Mouse (Mus musculus): Measurements from ENCODE around the gene B4gat1.

The B4gat1 gene

DNA sequence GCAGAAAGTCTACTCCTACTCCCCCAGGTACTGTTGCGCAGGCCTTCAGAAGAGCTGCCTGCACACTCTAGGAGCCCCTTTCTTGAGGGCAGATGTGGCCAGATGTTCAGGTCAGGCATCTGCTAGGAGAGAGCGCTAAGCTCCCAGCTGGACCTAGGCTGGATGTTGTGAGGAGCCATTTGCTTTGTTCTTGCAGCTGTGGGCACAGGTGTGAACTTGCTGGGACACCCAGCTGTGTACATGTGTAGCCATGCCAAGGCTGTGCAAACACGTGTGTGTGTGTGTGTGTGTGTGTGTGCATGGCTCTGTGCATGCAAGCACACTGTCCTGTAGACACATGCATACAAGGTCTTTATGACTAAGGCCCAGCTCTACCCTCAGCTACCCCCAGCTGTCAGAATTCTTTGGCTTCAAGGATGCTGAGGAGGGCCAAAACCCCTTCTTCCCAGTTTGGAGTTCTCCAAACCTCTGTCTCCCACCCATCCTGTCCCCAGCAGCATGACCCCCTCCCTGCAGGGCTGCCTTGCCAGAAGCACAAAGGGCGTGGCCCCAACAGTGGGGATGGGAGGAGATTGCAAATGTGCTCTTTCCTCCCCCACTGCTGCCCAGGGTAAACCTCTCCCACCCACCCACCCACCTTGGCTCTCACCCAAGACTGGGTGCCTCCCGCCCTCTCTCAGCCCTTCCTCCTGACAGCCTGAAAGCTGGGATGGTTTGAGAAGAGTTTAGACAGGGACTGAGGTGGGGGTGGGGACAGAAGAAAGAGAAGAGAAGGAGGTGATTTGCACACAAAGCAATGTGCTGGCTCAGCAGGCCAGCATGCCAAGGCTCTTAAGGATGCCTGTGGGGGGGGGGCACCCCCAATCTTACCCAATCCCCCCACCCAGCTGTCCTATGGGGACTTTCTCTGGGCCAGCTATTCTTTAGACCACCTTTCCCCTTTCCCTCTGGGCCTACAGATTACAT is 22.0 kb downstream of the B4gat1 start:
- no peak for DNase-seq

DNA sequence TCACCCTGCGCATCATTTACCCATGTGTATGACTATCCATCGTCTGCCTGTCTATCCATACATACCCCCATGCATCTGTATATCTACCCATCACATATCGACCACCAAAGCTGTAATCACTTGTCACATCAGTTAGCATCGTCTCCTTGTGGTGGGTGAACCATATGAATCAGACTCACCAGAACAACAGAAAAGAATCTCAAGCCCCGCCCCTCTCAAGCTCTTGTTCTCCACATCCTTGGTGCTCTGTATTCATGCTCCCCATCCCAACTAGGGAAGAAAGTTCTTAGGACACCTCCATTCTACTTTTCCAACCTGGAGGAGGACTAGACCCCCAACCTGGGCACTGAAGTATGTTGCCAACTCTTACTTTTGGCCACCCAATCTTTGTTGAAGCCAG is 23.4 kb downstream of the B4gat1 start:
- DNase-seq = no peak

DNA sequence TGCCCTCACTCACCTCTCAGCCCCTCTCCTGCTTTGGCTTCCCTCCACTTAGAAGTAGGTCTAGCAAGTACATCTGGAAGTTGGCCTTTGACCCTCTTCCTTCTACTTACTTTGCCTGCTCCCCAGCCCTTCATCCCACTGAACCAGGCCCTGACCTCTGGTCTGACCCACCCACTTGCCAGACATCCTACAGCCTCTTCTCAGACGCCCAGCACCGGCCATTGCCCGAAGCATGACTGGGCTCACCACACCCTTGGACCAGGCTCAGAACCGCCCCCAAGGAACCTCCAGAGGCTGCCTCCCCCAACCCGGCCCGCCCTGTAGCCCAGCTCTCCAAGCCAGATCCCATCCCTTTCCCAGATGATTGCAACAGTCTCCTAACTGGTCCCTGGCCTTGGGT is 23.8 kb downstream of the B4gat1 start:
- DNase-seq = no peak

DNA sequence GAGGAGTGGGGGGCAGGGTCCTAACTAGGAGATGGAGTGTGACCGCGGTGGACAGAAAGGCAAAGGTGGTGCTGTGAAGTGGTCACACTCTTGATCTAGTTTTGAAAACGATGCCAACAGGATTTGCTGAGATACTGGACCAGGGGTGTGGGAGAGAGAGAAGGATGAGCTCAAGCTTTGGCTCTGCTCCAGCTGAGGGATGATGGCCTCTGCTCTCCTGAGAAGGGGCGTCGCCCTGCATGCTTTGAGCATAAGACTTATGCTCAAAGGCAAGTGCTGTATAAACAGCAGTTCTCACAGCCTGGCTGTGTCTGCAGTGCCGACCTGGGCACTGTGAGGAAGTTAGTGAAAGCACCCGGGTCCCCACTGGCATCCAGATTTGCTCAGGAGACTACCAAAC is 26.5 kb downstream of the B4gat1 start:
- peak in 1 of 2 experiments; percentile 39 for DNase-seq

DNA sequence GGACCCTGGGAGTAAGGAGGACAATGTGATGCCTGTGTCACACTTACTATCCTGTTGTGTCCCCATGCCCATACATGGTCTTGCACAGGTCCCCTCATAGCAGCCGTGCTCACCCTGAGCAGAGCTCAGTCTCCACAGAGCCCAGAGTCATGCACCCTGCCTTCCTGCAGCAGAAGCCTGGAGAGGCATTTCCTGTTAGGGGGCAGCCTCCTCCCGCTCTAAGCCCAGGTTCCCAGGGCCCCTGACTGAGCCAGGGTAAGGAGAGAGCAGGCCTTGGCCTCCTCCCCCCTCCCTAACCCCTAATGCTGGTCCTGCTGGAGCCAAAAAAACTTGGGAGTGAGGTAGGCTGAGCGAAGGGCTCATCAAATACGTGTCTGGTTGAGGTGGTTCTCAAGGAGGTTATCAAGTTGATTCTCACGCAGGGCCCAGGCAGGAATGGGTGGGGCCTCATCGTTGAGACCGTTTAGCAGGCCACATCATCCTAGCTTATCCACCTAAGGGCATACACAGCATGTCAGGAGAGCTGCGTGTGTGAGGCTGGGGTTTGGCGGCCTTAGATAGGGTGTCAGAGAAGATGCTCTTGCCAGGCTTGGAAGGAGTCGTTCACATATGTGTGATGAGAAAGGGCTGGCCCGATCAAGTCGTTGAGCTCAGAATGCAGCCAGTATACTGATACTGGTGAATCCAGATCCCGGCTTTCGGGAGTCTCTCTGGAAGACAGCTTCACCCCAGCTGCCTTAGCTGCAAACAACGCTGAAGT is 28.6 kb downstream of the B4gat1 start:
- DNase-seq = no peak

DNA sequence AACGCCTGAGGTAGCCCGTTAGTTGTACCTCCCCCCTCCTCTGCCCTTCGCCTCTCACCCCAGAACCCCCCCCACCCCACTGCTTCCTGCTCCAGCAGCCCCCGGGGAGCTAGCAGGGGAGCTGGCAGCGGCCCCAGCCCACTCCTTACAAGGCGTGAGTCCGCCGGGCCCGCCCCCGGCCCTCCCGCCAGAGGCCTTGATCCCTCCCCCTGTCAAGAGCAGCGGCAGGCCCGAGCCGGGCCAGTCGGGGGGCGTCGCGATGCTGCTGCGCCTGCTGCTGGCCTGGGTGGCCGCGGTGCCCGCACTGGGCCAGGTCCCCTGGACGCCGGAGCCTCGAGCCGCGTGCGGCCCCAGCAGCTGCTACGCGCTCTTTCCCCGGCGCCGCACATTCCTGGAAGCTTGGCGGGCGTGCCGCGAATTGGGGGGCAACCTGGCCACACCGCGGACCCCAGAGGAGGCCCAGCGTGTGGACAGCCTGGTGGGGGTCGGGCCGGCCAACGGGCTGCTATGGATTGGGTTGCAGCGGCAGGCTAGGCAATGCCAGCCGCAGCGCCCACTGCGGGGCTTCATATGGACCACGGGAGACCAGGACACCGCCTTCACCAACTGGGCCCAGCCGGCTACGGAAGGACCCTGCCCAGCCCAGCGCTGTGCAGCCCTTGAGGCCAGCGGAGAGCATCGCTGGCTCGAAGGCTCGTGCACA is 29.4 kb downstream of the B4gat1 start, which contains the start of gene Cd248:
TSS of gene Cd248 (plus strand) at position 212 of the 703 bp plus-strand sequence.
- peak; percentile 27 to 61 for DNase-seq

DNA sequence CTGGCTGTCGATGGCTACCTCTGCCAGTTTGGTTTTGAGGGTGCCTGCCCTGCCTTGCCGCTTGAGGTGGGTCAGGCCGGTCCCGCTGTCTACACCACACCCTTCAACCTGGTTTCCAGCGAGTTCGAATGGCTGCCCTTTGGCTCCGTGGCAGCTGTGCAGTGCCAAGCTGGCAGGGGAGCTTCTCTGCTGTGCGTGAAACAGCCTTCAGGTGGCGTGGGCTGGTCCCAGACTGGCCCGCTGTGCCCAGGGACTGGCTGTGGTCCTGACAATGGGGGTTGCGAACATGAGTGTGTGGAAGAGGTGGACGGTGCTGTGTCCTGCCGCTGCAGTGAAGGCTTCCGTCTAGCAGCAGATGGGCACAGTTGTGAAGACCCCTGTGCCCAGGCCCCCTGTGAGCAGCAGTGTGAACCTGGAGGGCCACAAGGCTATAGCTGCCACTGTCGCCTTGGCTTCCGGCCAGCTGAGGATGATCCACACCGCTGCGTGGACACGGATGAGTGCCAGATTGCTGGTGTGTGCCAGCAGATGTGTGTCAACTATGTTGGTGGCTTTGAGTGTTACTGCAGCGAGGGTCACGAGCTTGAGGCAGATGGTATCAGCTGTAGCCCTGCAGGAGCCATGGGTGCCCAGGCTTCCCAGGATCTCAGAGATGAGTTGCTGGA is 30.1 kb downstream of the B4gat1 start:
- peak in 1 of 2 experiments; percentile 28 for DNase-seq

DNA sequence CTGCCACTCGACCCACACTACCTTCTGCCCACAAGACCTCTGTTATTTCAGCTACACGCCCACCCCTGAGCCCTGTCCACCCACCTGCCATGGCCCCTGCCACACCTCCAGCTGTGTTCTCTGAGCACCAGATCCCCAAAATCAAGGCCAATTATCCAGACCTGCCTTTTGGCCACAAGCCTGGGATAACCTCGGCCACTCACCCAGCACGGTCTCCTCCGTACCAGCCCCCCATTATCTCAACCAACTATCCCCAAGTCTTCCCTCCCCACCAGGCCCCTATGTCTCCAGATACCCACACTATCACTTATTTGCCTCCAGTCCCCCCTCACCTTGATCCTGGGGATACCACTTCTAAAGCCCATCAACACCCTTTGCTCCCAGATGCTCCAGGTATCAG is 30.9 kb downstream of the B4gat1 start:
- DNase-seq = no peak

DNA sequence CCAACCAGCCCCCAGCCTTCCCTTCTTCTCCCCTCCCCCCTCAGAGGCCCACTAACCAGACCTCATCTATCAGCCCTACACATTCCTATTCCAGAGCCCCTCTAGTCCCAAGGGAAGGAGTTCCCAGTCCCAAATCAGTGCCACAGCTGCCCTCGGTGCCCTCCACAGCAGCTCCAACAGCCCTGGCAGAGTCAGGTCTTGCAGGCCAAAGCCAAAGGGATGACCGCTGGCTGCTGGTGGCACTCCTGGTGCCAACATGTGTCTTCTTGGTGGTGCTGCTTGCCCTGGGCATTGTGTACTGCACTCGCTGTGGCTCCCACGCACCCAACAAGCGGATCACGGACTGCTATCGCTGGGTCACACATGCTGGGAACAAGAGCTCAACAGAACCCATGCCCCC is 31.4 kb downstream of the B4gat1 start:
- no peak for DNase-seq

DNA sequence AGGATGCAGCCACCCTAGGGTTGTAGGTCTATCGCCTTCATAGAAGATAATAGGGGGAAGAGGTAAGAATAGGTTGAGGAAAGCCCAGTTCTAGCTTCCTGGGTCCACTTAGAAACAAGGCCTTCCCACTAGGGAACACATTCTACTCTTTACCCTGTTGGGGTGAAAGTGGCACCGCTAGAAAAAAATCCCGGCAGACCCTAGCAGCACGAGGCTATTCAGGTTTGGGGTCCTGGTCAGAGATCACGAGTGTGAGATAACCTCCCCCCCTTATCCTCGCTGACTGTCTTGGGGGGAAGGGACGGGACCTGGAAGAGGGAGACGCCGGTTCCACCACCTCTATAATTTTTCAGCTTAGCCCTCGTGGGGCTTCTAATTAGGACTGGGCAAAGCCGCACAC is 32.5 kb downstream of the B4gat1 start:
- no peak for DNase-seq

DNA sequence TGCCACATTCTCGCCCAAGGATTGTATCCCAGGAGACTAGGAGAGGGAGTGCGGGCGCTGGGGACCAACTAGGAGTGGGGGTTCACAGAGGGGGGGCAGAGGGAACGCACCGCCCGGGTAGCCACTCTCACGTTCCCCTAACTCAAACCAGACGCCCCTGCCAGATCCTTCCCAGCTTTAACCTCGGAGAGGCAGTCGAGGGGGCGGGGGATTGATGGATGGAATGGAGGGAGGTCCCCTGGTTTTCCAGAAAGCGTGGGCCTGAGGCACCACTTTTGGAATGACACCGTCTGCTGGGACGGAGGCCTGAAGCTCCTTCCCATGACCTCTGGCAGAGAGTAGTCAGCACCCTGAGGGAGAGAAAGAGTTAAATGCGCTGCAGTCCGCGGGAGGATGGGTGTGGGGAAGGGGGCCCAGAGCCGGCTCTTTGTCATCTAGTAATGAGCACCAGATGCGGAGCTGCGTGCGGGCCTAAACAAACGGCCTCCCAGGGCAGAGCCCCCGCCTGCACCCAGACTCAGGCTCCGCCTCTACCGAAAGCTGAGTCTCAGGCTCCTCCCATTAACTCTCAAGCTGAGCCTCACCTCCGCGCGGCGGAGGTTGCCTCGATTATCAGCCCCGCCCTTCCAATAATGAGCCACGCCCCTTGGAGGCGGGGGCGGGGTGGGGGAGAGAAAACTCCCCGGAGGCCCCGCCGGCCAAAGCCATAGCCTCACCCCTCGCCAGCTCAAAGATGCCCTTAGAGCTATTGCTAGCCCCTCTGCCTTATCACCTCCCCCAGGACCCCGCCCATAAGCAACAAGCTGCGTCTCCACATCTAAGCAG is 33.1 kb downstream of the B4gat1 start:
- DNase-seq = peak in 1 of 2 experiments; percentile 39

DNA sequence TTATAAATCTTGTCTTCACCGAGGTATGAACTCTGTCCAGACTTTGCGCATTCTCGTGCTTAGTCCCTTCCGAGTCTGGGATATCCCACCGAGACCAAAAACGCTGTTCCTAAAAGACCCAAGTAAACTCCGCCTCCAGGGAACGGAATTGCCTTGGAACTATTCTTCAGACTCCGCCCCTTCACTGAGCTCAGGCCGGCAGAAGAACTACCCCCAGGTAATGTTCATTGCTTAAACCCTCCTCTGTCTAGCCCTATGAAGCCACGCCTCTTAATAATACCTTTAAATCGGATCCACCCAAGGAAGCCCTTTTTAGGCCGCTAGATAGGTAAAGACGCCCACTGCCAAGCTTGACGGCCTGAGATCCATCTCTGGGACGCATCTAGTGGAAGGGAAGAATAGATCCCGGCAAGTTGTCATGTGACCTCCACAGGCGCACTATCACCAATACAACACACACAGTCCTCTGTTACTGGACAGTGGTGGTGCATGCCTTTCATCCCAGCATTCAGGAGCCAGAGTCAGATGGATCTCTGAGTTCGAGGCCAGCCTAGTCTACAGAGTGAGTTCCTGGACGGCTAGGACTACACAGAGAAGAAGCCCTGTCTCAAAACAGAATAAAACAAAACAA is 33.9 kb downstream of the B4gat1 start:
- DNase-seq = no peak

DNA sequence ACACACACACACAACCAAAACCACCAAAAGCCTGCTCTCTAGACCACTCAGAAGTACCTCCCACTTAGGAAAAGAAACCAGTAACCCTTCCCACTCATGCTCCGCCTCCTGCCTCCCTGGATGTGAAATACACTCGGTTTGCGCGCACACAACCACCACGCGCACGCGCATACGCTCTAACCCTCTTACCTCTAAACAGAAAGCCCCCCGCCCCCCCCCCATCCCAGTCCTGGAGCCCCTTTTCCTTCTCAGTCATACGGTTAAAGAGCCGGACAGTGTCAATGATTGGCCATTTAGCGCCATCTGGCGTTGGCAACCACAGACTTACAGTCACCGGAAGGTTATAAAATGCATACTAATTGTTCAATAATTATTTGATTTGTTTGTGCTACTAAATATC is 34.4 kb downstream of the B4gat1 start:
- peak; percentile 74 to 82 for DNase-seq

DNA sequence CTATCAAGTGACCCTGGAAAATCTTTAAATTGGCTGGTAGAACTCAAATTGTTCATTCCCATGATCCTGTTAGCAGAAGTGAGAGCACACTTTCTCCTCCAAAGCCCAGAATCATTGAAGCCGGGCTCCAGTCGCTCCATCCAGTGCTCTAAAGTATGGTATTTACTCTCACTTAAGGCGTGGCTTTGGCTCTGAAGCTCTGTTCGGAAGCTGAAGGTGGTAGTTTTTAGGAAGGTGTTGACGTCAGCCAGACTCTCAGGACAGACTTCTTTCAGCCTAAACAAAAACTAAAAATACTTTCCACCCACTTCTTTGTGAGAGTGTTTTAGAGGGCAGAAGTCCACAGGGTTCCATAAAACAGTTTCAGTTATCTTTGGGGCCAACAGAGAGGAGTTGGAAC is 34.9 kb downstream of the B4gat1 start:
- no peak for DNase-seq

DNA sequence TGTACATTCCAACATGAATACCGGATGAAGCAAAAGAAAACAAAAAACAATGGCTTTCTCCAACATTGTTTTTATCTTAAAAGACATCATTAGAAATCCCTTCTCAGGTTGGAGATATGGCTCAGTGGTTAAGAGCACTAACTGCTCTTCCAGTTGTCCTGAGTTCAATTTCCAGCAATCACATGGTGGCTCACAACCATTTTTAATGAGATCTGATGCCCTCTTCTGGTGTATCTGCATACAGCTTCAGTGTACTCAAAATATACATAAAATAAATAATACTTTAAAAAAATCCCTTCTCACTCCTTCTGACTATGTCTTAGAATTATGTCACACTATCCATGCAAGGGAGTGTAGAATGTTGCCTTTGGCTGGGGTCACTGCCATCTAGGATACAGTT is 40.7 kb downstream of the B4gat1 start:
- DNase-seq = no peak

DNA sequence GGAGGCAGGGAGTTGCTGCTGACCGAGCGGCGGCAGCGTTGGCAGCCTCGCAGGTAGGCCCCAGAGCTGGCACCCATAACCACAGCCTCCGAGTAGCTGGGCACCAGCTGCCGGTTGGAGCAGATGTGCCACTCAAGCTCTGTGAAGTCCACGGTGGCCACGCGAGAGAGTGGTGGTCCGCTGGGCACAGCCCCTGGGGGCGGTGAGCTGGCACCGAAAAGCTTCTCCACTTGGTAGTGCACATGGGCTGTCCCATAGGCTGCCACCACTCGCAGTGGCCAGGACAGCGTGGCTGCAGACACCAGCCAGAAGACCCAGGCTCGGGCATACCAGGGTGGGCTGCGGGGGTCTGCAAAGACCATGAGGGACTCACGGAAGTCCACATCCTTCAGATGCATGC is 43.4 kb downstream of the B4gat1 start:
- no peak for DNase-seq

DNA sequence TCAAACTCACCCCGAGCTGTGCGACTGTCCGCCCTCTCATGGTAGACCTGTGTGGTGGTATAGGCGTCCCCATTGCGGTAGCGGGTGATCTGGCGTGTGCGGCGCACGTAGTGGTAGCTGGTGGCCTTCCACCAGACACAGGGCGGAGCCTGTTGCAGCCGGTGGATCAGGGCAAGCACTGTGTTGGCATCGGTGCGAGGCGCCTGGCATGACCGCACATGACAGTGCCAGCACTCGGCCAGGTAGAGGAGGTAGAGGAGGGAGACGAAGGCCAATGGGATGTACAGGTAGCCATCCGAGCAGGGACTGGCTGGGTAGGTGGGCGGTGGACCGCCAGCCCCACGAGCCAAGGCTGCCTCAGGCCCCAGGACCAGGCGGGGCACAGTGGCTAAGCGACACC is 44.0 kb downstream of the B4gat1 start:
- DNase-seq = no peak

DNA sequence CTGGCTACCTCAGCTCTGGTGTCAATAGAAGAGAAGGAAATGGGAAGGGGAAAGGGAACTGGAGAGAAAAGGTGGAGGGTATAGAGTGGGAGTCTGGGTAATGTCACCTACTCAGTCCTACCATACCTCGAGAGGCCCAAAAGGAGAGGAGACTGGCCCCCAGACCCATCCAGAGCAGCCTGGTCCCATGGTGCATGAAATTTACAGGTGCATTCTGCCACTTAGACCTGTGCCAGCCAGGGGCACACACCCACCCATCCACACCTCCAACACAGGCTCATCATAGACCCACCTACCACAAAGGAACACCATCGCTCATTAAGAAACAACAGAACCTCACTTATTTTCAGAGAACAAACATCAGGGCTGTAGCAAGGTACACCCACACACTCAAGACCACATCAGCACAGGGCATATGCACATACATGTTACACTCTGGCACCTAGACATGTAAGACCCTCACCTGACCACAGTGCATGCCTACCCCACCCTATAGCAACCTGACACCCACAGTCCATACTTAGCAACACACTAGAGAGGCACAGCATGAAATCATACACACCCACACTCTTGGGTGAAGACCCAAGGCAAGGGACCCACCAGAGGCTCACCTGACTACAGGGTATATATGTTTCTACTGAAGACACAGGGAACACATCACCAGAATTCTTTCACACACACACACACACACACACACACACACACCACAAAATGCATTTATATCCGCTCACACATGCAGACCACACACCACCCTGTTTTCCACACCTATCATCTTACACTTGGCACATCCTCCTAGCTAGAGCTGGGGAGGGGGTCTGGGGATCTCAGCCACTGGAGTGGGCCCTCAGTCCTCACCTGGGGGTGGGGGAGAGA is 45.6 kb downstream of the B4gat1 start:
- DNase-seq = no peak

DNA sequence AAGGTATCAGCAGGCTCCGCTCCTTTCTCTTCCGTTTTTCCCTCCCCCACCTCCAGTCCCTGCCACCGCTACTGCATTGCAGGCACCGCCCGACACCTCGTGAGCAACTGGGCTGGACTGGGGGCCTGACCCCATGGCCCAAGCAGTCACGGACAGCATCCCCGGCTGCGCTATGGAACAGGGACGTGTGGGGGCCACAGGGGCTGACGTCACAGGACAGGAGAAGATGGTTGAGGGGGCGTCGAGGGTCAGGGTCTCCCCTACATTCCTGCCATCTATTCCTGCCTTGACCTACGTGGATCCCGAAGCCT is 46.2 kb downstream of the B4gat1 start:
- DNase-seq = peak in 1 of 2 experiments; percentile 50

DNA sequence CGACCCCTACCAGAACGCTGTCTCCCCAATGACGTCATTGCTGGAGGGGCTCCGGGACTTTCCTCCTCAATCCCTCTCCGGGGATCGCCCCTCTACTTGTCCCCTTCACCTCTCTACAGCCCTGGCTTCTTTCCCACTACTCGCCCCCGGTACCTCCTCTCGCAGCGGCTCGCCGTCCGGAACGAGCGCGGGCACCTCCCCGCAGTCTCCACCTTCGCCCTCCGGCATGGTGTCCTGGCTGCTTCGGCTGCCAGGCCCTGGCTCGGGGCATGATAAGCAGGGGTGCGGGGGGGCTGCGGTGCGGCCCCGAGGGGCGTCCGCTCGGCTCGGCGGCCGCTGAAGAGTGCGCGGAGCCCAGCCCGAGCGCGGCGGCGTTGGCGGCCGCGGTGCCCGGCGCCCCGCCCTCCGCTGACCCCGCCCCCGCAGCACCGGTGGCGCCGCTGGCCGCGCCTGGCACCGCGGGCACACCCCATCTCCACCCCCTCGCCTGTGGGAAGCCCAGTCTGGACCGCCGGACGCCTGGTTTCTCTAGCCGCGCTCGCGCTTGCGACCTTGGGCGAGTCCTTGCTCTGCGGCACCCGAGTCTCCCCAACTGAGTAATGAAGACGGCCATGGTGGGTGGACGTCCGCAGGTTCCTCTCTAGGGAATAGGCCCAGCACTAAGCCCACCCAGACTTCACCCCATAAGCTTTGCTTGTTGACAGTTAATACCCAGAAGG is 46.7 kb downstream of the B4gat1 start, which contains the start of gene Tmem151a:
TSS of gene Tmem151a (minus strand) at position 387 of the 719 bp plus-strand sequence.
- DNase-seq = peak; percentile 70 to 75
